Mouse (Mus musculus): ENCODE measurements around the gene Cacng4. TPM values are rescaled to one million over a fixed set of nuclear protein-coding genes. Genes with fewer than 3 reads are reported as not detected.

Gene Cacng4
- polyA plus RNA-seq, 1 experiment from 2014 or later = 1.3 TPM

GRCm38 (mm10) chr11:107705476-107706074 lies 88.8 kb downstream of the Cacng4 start:
- ATAC-seq (ENCODE audit: low FRiP score, low TSS enrichment) (no peak), DNase-seq (ENCODE audit: low spot score) (no peak)
- Histone ChIP-seq H3K4me2 (replicated peaks; ENCODE audit: low read depth) (no peak overlapping the region), H3K27ac (replicated peaks) (no peak overlapping the region), H3K4me1 (replicated peaks; ENCODE audit: control insufficient read depth, insufficient read depth) (no peaks in the 10 kb centered on the region), H3K27me3 (ENCODE audit: control insufficient read depth, insufficient read depth, low read length) (no peaks in the 10 kb centered on the region), H3K9ac (ENCODE audit: low read length) (no peak overlapping the region), H3K9me3 (ENCODE audit: control insufficient read depth, low read length) (no peaks in the 10 kb centered on the region), H3K4me3 (ENCODE audit: low read depth, low read length) (no peak overlapping the region), H3K36me3 (ENCODE audit: control insufficient read depth, insufficient read depth, low read length) (no peaks in the 10 kb centered on the region)
- WGBS = 57% methylated on average over 11 of the region's 11 CpGs
- TF ChIP-seq CTCF (IDR thresholded peaks at IDR 0.05; ENCODE audit: low read depth) (no peak), EP300 (optimal IDR thresholded peaks at IDR 0.05) (no peak)

- WGBS = 73% methylated on average over 6 of the region's 6 CpGs
- DNase-seq (ENCODE audit: low spot score) (no peak), ATAC-seq (ENCODE audit: low FRiP score, low TSS enrichment) (no peak)
- no peak for TF ChIP-seq CTCF (IDR thresholded peaks at IDR 0.05; ENCODE audit: low read depth)
- TF ChIP-seq EP300 (optimal IDR thresholded peaks at IDR 0.05) = no peak
- H3K4me3 ChIP-seq (ENCODE audit: low read depth, low read length) = no peak overlapping the region
- H3K27ac ChIP-seq (replicated peaks) = no peak overlapping the region
- no peaks in the 10 kb centered on the region for H3K4me1 ChIP-seq (replicated peaks; ENCODE audit: control insufficient read depth, insufficient read depth)
- no peaks in the 10 kb centered on the region for H3K9me3 ChIP-seq (ENCODE audit: control insufficient read depth, low read length)
- no peak overlapping the region for H3K4me2 ChIP-seq (replicated peaks; ENCODE audit: low read depth)
- H3K36me3 ChIP-seq (ENCODE audit: control insufficient read depth, insufficient read depth, low read length) = no peaks in the 10 kb centered on the region
- no peaks in the 10 kb centered on the region for H3K27me3 ChIP-seq (ENCODE audit: control insufficient read depth, insufficient read depth, low read length)
- no peak overlapping the region for H3K9ac ChIP-seq (ENCODE audit: low read length)
Observed at GRCm38 (mm10) chr11:107705060-107705459, 89.3 kb downstream of the Cacng4 start.

DNA sequence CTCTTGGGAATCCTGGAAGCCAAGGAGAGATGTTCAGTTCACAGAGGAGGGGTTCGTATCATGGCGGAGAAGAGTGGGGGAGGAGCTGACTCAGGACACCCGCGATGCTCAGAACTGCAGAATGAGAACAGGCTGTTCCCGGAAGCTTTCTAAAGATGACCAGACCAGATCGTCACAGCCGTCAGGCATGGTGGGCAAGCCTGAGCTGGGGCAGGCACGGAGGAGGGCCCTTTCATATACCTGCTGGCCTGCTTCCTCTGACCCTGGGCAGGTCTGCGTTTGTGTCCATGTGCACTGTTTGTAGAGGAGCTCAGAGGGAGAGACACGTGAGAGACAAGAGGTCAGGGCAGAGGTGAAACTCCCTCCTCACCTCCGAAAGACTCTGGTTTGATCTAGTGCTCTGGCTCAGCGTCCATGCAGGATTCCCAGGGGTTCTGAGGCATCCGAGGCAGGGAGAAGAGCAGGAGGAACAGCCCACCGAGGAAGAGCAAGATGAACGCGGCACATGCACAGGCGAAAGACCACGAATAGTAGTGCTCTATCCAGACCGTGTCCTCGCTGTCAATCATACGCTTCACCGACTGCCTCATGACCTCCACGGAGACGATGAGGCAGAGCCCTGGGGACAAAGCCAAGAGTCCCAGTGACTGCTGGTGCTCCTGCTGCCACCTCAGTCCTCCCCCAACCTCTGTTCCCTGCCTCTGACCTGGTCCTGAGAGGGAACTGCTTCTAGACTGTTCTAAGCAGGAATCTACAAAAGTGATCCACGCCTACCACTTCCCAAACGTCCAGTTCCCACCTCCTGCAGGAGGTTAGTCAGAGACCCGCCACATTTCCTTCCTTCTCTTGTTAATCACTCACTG lies 90.9 kb downstream of the Cacng4 start:
- no peak overlapping the region for H3K4me3 ChIP-seq (ENCODE audit: low read depth, low read length)
- no peaks in the 10 kb centered on the region for H3K27me3 ChIP-seq (ENCODE audit: control insufficient read depth, insufficient read depth, low read length)
- no peaks in the 10 kb centered on the region for H3K9me3 ChIP-seq (ENCODE audit: control insufficient read depth, low read length)
- ATAC-seq (ENCODE audit: low FRiP score, low TSS enrichment) (no peak), DNase-seq (ENCODE audit: low spot score) (no peak)
- H3K9ac ChIP-seq (ENCODE audit: low read length) = no peak overlapping the region
- no peaks in the 10 kb centered on the region for H3K4me1 ChIP-seq (replicated peaks; ENCODE audit: control insufficient read depth, insufficient read depth)
- H3K4me2 ChIP-seq (replicated peaks; ENCODE audit: low read depth) = no peak overlapping the region
- TF ChIP-seq EP300 (optimal IDR thresholded peaks at IDR 0.05) = no peak
- TF ChIP-seq CTCF (IDR thresholded peaks at IDR 0.05; ENCODE audit: low read depth) = no peak
- 54% methylated on average over 27 of the region's 27 CpGs for WGBS
- no peak overlapping the region for H3K27ac ChIP-seq (replicated peaks)
- H3K36me3 ChIP-seq (ENCODE audit: control insufficient read depth, insufficient read depth, low read length) = no peaks in the 10 kb centered on the region

- WGBS = 81% methylated on average over 4 of the region's 4 CpGs
- no peaks in the 10 kb centered on the region for H3K27me3 ChIP-seq (ENCODE audit: control insufficient read depth, insufficient read depth, low read length)
- no peak overlapping the region for H3K4me3 ChIP-seq (ENCODE audit: low read depth, low read length)
- no peak overlapping the region for H3K9ac ChIP-seq (ENCODE audit: low read length)
- H3K4me1 ChIP-seq (replicated peaks; ENCODE audit: control insufficient read depth, insufficient read depth) = no peaks in the 10 kb centered on the region
- ATAC-seq (ENCODE audit: low FRiP score, low TSS enrichment) (no peak), DNase-seq (ENCODE audit: low spot score) (no peak)
- H3K9me3 ChIP-seq (ENCODE audit: control insufficient read depth, low read length) = no peaks in the 10 kb centered on the region
- H3K4me2 ChIP-seq (replicated peaks; ENCODE audit: low read depth) = no peak overlapping the region
- no peaks in the 10 kb centered on the region for H3K36me3 ChIP-seq (ENCODE audit: control insufficient read depth, insufficient read depth, low read length)
- no peak overlapping the region for H3K27ac ChIP-seq (replicated peaks)
- TF ChIP-seq CTCF (IDR thresholded peaks at IDR 0.05; ENCODE audit: low read depth) = no peak
- TF ChIP-seq EP300 (optimal IDR thresholded peaks at IDR 0.05) = no peak
Observed at GRCm38 (mm10) chr11:107699967-107700366, 94.4 kb downstream of the Cacng4 start.

GRCm38 (mm10) chr11:107693338-107693737 lies 101.0 kb downstream of the Cacng4 start:
- WGBS = 78% methylated on average over 6 of the region's 6 CpGs
- TF ChIP-seq CTCF (IDR thresholded peaks at IDR 0.05; ENCODE audit: low read depth) = no peak

DNA sequence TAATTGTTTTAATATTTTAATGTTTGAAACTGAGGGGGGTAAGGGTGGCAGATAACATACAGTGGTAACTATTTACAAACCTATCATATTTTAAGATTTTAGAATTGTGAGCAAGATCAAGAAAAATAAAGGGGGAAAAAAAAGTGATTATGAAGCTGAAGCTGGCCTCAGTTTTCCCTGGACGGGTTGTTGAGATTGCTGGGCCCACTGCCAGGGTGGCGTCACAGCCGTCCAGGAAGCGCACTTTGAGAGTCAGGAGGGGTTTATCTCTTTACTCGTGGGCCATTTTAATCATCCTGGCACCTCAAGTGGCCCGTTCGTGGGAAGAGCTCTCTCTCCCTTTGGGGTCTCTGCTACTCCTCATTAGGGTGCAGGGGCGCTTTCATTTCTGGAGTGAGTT lies 102.8 kb downstream of the Cacng4 start:
- ATAC-seq (ENCODE audit: low FRiP score, low TSS enrichment) (no peak), DNase-seq (ENCODE audit: low spot score) (no peak)
- H3K9me3 ChIP-seq (ENCODE audit: control insufficient read depth, low read length) = no peaks in the 10 kb centered on the region
- no peaks in the 10 kb centered on the region for H3K4me1 ChIP-seq (replicated peaks; ENCODE audit: control insufficient read depth, insufficient read depth)
- H3K27me3 ChIP-seq (ENCODE audit: control insufficient read depth, insufficient read depth, low read length) = no peaks in the 10 kb centered on the region
- no peak overlapping the region for H3K9ac ChIP-seq (ENCODE audit: low read length)
- H3K27ac ChIP-seq (replicated peaks) = no peak overlapping the region
- peaks cover under 1% of the 10 kb centered on the region; the same call in 1 of the 2 replicates for H3K36me3 ChIP-seq (ENCODE audit: control insufficient read depth, insufficient read depth, low read length)
- 62% methylated on average over 8 of the region's 8 CpGs for WGBS
- H3K4me2 ChIP-seq (replicated peaks; ENCODE audit: low read depth) = no peak overlapping the region
- no peak for TF ChIP-seq EP300 (optimal IDR thresholded peaks at IDR 0.05)
- TF ChIP-seq CTCF (IDR thresholded peaks at IDR 0.05; ENCODE audit: low read depth) = no peak
- H3K4me3 ChIP-seq (ENCODE audit: low read depth, low read length) = no peak overlapping the region

More at GRCm38 (mm10) chr11:107693338-107693737, 101.0 kb downstream of the Cacng4 start:
- no peaks in the 10 kb centered on the region for H3K9me3 ChIP-seq (ENCODE audit: control insufficient read depth, low read length)
- no peaks in the 10 kb centered on the region for H3K27me3 ChIP-seq (ENCODE audit: control insufficient read depth, insufficient read depth, low read length)
- no peak overlapping the region for H3K27ac ChIP-seq (replicated peaks)
- H3K4me3 ChIP-seq (ENCODE audit: low read depth, low read length) = no peak overlapping the region
- H3K4me1 ChIP-seq (replicated peaks; ENCODE audit: control insufficient read depth, insufficient read depth) = no peaks in the 10 kb centered on the region
- DNase-seq (ENCODE audit: low spot score) (no peak), ATAC-seq (ENCODE audit: low FRiP score, low TSS enrichment) (no peak)
- H3K4me2 ChIP-seq (replicated peaks; ENCODE audit: low read depth) = no peak overlapping the region
- H3K9ac ChIP-seq (ENCODE audit: low read length) = no peak overlapping the region
- H3K36me3 ChIP-seq (ENCODE audit: control insufficient read depth, insufficient read depth, low read length) = no peaks in the 10 kb centered on the region

Measured in stomach, postnatal 0 days (tissue).